Mouse (Mus musculus) megakaryocyte, adult 5-6 weeks (primary cell): ENCODE measurements at regions not wholly inside any gene's neighbourhood (a gene's known extent, or its start where the extent isn't known, plus 50 kb on each side); places are given as distances from the start of the nearest gene placed in this dataset.

Experiments used
- ATAC-seq: 2 replicates; pipeline ENCODE4 v1.8.0; 2016; ENCODE audit warnings: mild to moderate bottlenecking, inconsistent platforms; ENCODE audit not compliant: poor library complexity, severe bottlenecking

- ATAC-seq = no peak
Measured at GRCm38 (mm10) chr15:59138393-59139107, 249.5 kb downstream of the Gm49356 start.

- no peak for ATAC-seq
Measured at GRCm38 (mm10) chr15:59141621-59142020, 252.5 kb downstream of the Gm49356 start.

- ATAC-seq = no peak
Measured at GRCm38 (mm10) chr15:59142481-59142880, 253.4 kb downstream of the Gm49356 start.

- ATAC-seq = no peak
Measured at GRCm38 (mm10) chr15:59143891-59144290, 254.8 kb downstream of the Gm49356 start.

GRCm38 (mm10) chr15:59145679-59146078 is 256.6 kb downstream of the Gm49356 start:
- ATAC-seq = peak; percentile 91

GRCm38 (mm10) chr15:59146111-59146510 is 257.0 kb downstream of the Gm49356 start:
- ATAC-seq = no peak

GRCm38 (mm10) chr15:59146586-59147085 is 257.5 kb downstream of the Gm49356 start:
- no peak for ATAC-seq

- ATAC-seq = no peak
Measured at GRCm38 (mm10) chr15:59148531-59148930, 259.4 kb downstream of the Gm49356 start.

GRCm38 (mm10) chr15:59151506-59151905 is 262.4 kb downstream of the Gm49356 start:
- ATAC-seq = no peak

- no peak for ATAC-seq
Measured at GRCm38 (mm10) chr15:59152786-59153388, 263.8 kb downstream of the Gm49356 start.

GRCm38 (mm10) chr15:59153416-59154250 is 264.5 kb downstream of the Gm49356 start:
- no peak for ATAC-seq

- no peak for ATAC-seq
Measured at GRCm38 (mm10) chr15:59154407-59155288, 265.6 kb downstream of the Gm49356 start.

- ATAC-seq = no peak
Measured at GRCm38 (mm10) chr15:59155289-59155623, 266.2 kb downstream of the Gm49356 start.

GRCm38 (mm10) chr15:59156328-59156727 is 267.2 kb downstream of the Gm49356 start:
- peak; percentile 43 for ATAC-seq

- ATAC-seq = no peak
Measured at GRCm38 (mm10) chr15:59158760-59159159, 269.7 kb downstream of the Gm49356 start.

- no peak for ATAC-seq
Measured at GRCm38 (mm10) chr15:59160931-59161920, 272.1 kb downstream of the Gm49356 start.

GRCm38 (mm10) chr15:59167937-59168659 is 279.0 kb downstream of the Gm49356 start:
- no peak for ATAC-seq

- no peak for ATAC-seq
Measured at GRCm38 (mm10) chr15:59168660-59169170, 279.6 kb downstream of the Gm49356 start.
